Mouse (Mus musculus): ENCODE data around the gene Nfyc.

Nfyc gene

DNA sequence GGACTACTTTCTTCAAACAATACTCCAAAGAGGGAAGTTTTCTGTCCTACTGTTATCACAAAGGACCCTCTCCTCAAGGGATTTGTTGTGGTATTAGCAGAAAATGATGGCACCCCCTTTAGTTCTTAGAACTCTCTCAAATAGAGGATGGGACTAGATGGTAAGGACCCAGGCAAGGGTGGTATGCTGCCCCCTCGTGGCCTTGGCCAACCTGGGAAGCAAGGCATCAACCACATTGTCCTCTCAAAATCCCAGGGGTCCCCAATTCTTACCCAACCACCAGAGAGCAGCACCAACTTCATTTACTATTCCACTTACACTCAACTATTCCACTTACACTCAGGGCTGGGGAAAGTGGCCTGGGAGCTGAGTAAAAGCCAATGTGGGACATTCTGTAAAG is 76.1 kb downstream of the Nfyc start:
- DNase-seq (ENCODE audit: low spot score in 2 of 2), result peak; percentile 70 to 76

DNA sequence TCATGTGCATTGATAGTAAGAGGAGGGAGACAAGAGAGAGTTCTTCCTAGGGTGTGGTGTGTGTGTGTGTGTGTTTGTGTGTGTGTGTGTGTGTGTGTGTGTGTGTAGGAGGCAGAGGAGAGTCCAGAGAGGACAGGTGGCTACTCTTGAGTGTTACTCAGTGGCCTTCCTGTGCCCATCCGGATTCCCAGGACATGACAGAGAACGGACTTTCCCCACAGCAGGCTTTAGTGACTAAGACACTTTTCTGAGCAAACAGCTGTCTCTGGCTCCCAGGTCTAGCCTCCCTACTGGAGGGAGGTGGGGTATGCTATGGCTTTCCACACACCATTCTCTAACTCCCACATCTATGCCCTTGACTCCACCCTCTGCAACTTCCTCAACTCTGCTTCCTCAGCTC is 81.8 kb downstream of the Nfyc start:
- no peak for DNase-seq (ENCODE audit: low spot score in 2 of 2)

DNA sequence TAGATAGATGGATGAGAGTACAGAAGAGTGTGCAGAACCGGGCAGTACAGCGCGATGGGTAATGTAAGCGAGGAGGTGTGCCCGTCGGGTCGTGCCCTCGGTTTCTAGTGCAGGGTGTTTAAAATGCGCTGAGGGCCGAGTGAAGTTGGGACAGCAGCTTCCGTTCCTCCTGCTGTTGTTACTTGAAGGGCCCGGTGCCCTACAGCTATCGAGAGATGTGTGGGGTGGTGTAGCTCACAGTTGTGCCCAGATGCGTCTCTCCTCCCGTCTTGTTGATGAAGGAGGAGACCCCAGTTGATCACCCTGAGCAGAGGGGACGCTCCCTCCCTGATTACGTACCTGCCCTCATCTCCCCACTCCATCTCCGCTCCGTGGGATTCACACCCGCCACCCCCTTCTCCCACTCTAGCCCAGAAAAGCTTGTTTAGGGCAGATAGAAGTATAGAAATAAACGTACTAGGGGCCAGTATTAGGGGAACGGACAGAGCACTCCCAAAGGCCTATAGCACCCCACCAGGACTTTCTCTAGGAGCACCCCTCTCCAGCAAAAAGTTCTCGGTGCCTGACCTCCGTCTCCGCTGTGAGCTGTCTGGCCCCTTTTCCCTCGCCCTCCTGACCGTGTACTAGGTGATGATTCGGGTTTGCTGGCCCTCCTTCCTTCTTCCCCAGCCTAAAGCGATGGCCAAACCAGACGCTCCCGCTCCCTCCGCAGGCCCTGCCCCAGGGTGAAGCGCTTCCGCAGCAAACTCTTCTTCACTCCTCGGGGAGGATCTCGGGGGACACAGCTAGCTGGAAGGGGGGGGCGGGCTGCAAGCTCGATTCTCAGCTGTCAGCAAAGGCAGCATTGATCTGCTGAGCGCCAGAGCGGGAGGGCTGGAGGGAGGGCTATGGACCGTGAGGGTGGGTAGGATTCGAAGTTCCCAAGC is 83.2 kb downstream of the Nfyc start, which contains the start of gene Kcnq4:
Kcnq4 (minus strand) TSS at position 672 of the 926 bp plus-strand sequence.
- DNase-seq (ENCODE audit: low spot score in 2 of 2), result no peak

DNA sequence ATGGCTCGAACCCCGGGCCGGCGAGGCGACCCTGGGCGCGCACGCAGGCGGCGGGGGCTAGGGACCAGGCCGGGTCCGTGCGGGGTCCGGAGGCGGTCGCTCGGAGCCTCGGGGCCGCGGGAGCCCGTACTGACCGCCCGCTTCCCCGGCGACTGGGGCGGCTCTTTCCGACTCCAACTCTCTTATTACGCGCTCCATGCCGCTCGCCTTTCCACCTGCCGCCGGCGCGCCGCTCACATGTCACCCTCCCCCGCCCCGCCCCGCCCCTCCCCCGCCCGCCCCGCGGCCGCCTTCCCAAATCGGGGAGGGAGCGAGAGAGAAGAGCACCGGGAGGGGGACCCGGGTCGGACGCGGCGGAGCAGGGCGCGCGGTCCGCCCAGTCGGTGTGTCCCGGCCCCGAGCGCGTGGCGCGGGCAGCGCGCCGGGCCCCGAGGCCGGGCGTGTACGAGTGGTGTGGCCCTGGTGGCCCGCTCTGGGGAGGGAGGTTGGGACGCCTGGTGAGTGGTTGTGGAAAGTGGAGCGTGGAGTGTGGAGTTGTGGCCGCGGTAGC is 84.1 kb downstream of the Nfyc start:
- no peak for DNase-seq (ENCODE audit: low spot score in 2 of 2)

DNA sequence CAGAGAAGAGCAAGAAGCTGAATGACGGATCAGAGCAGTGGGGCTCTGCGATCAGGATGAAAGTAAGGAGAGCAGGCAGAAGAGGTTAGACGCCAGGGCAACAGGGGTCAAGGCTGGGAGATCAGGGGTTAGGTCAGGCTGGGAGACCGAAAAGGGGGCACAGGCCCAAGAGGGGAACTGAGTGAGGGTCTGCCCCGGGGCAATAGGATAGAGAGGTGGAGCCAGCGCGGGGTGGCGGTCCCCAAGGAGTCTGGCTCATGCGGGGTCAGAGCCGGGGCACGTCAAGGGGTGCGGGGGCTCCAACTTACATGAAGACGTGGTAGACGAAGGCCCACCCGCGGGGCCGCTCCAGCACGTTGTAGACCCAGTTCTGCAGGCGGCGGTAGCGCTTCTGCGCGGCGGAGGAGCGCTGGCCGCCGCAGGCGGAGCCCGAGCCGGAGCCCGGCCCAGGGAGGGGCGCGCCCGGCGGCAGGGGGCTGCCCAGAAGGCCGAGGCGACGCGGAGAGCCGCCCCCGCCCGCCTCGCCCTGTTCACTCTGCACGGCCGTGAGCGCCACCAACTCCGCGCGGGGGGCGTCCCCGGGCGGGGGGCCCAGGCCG is 84.7 kb downstream of the Nfyc start:
- DNase-seq (ENCODE audit: low spot score in 2 of 2), result no peak

DNA sequence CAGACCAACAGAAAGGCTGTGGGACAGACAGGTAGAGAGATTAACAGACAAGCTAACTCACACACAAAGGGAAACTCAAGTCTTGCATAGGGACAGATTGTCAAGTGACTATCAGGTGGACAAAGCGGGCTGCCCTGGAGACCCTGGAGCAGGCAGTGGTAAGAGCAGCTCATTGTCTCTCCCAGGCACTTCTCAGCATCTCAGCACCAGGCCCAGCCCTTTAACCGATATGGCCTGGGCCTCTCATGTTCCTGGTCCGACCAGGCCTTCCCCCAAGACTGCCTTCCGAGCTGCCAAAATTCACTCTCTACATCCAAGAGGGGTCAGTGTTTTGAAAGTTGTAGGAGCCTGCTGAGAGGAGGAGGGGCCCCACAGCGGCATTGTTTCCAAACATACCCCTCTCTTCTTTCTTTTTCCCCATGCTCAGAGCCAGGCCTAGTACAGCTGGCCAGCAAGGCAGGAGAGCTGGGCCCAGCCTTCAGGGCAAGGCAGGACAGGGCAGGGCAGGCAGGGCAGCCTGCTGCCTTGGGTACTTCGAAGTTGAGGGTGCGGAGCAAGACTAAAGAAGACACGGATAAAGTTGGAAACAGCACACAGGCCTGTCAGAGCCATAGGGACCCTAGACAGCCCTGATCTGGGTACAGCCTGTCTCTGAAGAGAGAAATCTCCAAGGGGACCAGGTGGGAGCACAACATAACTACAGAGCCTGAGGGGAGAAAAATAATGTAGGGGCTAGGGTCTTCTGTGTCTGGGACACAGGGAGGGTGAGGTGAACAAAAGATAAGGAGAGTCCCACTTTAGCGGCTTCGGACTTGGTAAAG is 85.4 kb downstream of the Nfyc start:
- DNase-seq (ENCODE audit: low spot score in 2 of 2), result no peak

DNA sequence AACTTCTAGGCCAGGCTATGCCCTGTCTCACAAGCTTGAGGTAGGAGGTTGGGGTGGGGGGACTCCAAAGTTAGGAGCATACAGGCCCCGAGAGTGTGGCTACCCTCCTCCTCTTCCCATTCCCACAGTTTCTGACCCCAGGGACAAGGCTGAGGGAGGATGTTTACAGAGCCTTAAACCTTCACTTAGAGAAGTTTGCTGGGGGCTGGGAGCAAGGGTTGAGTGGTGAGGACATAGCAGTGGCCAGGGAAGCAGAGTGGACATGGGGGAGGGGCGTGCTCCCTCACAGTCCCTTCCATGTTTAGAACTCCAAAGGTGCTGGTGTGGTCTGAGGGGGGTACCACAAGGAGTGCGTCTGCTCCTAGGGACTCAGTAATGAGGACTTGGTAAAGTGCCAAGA is 87.7 kb downstream of the Nfyc start:
- DNase-seq (ENCODE audit: low spot score in 2 of 2), result no peak

DNA sequence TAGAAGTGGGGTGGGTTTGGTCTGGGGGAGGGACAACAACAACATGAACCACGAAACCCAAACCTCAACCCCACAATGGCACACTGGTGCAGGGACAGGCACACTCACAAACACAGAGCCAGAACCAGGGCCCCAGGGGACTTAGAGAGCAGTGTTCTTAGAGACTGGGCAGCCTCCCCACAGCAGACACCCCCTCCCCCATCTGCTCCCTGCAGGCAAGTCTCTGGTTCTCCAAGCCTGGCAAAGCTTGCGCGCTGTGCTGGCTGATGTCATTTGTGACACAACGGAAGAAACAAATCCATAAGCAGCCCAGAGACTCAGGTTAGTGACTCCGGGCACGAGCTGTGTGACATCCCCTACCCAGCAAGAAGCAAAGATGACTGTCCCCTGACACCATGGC is 90.1 kb downstream of the Nfyc start:
- DNase-seq (ENCODE audit: low spot score in 2 of 2), result no peak

DNA sequence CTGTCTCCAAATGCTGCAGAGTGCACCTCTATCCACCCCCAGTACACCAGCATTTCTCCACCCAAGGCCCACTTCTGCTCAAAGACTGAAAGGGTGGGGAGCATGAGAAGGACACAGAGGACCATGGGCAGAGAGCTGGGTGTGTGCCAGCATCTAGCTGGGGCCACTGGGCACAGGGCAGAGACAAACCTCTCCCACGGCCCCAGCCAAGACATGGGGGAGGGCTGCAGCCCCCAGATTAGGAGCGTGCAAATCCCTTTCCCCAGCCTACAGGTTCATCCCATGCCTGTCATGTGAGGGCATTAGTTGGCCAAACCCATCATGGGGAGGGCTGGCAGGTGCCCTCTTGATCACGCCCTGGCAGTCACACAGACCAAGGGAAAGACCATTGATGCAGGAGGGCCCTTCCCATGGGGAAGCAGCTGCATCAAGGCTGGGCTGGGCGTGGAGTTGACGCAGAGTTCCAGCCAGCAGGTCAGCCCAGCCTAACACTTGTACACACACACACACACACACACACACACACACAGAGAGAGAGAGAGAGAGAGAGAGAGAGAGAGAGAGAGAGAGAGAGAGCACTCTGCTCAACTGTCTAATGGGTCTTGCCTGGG is 97.3 kb downstream of the Nfyc start:
- DNase-seq (ENCODE audit: low spot score in 2 of 2), result no peak

DNA sequence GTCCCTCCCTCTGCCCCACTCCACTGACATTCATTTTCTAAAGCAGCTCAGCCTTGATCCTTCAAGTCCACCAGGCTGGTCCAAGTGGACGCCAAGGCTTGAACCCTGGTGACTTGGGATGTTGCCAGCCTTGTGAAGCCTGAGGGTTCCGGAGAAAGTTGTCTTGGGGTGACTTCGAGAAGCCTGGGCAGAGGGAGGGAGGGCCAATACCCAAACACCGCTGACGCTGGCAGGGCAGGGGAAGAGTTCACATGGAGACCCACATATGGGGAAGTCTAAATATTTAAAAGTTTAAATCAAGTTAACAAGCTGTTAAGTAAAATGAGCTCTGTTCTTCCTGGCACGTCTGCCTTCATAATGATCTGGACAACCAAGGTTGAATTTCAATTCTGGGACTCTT is 98.6 kb downstream of the Nfyc start:
- no peak for DNase-seq (ENCODE audit: low spot score in 2 of 2)

DNA sequence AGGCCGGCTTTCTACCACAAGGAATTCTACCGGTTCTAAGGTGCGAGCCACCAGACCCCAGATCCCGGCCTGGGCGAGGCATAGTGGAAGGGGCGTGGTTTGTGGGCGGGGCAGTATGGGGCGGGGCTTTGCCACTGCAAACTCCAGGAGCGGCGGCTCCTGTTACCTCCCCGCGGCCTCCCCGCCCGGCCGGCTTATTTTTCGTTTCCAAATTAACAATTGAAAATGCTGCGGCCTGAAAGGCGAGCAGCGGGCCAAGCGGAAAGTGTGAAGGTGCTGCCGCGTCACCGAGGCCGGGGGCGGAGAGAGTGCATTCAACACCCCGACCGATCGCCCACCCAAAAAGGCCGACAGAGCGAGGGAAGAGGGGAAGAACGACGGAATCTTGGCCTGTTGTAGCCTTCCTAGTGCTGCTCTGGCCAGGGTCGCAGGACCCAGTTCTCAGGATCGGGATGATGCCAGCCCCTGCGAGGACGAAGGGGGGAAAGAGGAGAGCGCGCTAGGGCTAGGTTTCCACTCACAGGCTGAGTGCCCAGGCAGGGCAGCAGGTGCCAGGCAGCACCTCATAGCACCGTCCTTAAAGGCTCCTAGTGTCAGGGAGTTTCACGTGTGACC is 100.2 kb downstream of the Nfyc start:
- DNase-seq (ENCODE audit: low spot score in 2 of 2), result peak; percentile 28 to 33

DNA sequence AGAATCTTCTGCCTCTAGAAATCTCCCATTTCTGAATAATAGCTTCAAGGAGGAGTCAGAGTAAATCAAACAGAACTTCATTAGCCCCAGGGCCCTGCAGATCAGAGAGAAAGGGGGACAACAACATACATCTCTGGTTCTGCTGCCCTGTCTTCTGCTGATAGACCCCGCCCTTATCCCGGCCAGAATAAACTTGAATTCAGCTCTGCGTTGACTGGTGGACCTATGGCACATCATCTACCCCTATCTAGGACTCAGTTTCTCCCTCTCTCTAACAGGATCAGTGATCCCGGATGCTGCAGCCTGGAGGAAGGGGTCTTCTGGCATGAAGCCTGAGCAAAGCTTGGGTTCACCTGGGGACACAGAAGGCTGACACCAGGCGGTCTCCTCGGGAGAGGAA is 100.8 kb downstream of the Nfyc start:
- no peak for DNase-seq (ENCODE audit: low spot score in 2 of 2)

DNA sequence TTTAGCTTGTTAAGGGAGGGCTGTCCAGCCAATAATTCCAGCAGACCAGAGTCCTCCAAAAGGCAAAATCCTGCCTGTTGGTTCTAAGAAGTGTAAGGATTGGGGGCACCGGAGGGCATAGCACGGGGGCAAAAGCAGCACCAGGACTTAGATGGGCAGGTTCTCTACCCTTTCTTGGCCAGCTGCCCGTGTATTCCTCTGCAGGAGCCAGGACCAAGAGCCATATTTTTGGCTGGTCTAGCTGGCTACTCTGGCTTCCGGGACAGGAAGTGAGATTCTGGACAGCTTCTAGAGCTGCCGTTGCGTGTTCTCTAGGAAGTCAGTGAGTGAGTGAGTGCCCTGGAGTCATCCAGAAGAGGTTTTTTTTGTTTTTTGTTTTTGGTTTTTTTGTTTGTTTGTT is 101.2 kb downstream of the Nfyc start:
- DNase-seq (ENCODE audit: low spot score in 2 of 2), result no peak

DNA sequence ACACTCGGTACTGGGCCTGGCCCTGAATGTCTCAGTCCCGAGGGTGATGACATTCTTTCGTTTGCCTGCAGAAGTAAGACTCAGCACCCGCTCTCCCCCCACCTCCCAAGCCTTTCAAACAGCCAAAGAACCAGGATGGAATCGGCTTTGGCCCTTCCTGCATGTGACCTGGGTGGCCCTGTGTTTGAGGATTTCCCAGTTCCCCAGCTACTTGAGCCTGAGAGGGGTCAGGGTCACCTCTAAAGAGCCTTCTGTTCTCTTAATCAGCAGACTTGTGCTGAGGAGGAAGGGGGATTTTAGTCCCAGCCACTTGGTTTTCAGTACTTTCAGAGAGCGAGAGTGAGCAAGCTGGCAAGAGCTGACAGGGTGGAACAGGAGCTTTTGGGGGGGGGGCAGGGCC is 101.9 kb downstream of the Nfyc start:
- DNase-seq (ENCODE audit: low spot score in 2 of 2), result no peak

DNA sequence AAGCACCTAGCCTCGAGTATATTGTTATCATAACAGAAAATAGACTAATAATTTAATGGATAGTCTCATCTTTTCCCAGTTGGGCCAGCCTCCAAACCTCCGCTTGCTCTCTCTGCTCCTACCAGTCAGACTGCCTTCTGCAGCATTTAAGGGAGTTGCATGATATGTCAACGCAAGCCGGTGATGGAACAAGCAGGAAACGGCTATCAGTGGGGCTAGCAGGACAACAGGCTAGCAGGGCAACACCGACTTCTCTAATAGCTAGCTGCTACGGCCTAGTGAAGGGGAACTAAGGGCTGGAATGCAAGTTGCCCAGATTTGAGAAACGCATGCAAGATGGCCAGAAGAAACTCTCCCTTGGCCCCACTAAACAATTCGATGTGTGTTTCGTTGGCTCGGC is 103.5 kb downstream of the Nfyc start:
- no peak for DNase-seq (ENCODE audit: low spot score in 2 of 2)

DNA sequence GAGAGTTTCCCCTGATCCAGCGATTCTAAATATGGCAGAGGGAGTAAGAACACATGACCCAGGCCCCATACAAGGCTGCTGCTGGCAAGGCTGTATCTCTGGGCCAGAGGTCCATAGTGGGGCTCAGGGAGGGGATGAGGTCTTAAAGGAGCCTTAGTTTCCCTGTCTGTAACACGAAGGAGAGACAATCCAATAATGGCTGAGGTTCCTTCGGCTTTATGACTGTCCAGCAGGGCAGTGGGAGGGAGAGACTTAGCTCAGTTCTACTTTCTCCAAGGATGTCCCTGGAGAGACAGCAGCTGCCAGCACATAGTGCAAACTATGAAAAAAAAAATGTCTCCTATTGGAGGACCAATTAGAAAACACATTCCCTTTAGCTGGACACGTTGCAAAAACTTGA is 105.2 kb downstream of the Nfyc start:
- no peak for DNase-seq (ENCODE audit: low spot score in 2 of 2)

DNA sequence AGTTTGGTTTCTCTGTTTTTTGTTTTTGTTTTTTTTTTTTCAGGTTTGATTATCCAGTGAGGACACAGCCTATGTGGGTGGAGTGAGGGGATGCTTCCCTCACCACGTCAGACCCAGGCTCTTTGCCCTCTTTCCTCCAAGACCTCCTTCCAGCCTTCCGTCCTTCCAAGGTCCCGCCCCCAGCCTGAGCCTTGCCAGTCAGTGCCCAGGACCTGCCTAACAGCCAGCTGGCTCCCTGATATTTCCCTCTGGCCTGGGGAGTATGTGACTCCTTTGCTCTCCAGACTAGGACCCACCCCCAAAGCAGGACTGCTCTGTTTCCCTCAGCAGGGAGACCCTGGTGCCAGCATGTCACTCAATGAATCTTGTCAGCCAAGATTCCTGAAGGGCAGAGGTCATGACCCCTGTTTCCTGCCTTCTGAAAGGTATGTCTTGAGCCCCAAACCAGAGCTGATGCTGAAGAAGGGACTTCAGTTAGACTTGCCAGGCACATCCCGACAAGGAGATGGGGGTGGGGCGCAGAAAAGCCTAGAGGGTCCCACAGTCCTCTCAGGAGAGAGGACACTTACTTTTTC is 105.8 kb downstream of the Nfyc start:
- no peak for DNase-seq (ENCODE audit: low spot score in 2 of 2)

DNA sequence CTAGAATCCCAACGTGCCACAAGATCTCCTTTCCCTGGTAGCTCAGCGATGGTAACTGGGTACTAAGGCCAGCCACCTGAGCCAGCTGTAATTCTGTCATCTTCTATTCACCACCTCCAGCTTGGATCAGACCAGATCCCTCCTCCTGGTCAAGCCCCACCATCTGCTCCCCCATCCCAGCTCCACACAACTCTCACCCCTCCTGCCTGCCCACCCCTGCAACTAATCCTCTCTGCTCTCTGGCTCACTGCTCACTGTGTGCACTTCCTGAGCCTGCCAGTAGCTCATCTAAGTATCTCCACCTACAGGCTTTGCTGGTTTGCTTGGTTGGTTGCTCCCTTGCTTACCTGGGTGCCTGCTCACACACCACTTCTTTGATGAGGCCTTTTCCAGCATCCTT is 109.8 kb downstream of the Nfyc start:
- DNase-seq (ENCODE audit: low spot score in 2 of 2), result no peak

DNA sequence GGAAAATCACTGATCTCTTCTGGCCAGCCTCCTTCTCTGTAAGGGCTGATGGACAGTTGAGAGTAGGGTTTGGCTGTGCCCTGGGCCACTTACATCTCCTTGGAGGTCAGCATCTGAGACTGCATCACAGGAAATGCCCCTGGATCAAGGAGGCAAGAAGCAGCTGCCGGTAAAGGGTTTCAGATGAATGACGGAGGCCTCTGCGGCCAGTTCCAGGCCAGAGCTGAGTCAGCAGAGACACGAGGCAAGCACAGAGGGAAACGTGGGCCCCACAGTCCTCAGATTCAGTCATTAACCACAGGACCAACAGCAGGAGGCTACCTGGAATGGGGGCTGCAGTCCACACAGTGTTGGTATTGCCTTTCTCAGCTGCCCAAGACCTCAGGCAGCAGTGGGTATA is 112.2 kb downstream of the Nfyc start:
- DNase-seq (ENCODE audit: low spot score in 2 of 2), result no peak

DNA sequence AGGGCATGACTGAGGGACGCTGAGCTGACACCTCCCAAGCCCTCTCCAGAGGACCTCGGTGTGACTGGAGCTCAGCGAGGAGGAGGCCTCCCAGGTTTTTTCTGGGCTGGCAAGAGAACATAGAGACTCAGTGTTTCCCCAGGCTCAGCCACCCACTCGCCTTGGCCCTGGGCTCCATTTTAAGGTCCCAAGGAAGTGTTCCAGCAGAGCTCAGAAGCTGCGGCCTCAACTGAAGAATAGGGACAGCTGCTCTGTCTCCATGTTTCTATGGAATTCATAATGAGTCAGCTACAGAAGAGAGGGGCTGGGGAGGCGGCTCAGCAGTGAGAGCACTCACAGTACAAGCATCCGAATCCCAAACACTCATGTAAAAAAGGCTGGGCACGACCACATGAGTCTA is 113.8 kb downstream of the Nfyc start:
- DNase-seq (ENCODE audit: low spot score in 2 of 2), result peak; percentile 55 to 66

DNA sequence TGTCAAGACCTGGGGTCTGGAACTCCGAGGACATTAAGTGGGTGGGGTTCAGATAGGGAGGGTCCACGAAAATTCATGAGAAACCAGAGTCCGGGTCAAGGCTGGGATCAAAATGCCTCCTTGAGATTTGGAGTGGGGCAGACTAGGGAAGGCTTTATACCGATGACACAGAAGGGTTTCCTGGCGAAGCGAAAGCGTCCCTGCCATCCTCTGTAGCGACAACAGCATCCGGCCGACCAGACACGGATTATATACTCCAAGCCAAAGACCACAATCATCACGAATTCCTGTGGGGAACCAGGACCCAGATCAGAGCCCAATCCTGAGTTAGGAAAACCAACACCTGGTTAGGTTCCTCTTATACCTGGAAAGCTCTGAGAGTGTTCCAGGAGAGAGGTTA is 114.6 kb downstream of the Nfyc start:
- no peak for DNase-seq (ENCODE audit: low spot score in 2 of 2)

Measured in frontal cortex, postnatal 36 days (tissue).